Mouse (Mus musculus): Measurements from ENCODE around the gene Gse1. TPM values are rescaled to one million over a fixed set of nuclear protein-coding genes. Genes with fewer than 3 reads are reported as not detected.
A peak's percentile ranks its signal among the peaks of the same experiment; 100 is the strongest.

The Gse1 gene
- total RNA-seq, 2 experiments from 2014 or later, result 32.6 to 34.6 TPM

DNA sequence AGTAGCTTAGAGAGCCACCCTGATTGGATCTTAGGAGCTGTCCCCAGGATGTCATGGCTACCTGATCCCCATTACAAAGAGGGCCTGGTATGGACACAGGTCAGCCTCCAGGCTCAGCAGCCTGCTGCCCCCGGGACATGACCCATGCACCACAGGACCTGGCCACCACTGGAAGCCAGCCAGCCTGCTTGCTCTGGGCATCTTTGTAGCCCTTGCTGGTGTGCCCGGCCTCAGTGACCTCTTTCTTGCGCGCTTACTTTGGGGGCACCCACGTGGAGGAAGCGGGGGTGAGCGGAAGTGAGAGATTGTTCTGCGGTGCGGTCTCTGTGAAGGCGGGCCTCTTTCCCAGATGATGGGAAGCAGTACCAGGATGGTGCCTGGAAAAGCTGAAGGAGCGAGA is 324.3 kb downstream of the Gse1 start:
- intact Hi-C loops (cut with DNase I), result no loop called here
- no peak for DNase-seq

- intact Hi-C loops (cut with DNase I), result no loop called here
- DNase-seq, result no peak
Measured at GRCm38 (mm10) chr8:120553441-120554123, 325.3 kb downstream of the Gse1 start.

DNA sequence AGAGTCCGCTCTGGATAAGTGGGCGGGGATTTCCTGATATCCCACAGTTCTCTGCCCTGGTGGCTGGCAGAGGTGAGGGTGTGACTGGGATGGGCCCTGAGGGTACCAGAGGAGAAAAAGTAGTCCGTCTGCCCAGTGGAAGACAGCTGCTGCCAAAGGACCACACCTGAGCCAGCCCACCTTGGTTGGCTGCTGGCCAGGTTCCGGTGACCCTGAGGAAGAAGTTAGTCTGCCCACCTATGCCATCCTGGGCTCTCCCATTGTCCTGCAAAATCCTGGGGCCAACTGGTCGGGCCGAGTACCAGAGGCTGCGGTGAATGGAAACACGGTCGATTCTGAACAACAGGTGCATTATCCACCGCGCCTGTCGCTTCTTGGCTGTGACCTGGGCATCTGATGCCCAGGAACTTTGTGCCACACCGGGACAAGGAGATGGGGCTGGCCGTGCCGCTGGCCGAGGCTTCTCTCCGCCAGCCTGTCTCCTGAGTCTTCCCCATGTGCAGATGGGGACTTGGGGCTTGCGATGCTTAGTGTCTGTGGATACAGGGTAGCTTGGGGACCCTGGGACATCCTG is 326.3 kb downstream of the Gse1 start:
- DNase-seq, result no peak
- intact Hi-C loops (cut with DNase I), result no loop called here

DNA sequence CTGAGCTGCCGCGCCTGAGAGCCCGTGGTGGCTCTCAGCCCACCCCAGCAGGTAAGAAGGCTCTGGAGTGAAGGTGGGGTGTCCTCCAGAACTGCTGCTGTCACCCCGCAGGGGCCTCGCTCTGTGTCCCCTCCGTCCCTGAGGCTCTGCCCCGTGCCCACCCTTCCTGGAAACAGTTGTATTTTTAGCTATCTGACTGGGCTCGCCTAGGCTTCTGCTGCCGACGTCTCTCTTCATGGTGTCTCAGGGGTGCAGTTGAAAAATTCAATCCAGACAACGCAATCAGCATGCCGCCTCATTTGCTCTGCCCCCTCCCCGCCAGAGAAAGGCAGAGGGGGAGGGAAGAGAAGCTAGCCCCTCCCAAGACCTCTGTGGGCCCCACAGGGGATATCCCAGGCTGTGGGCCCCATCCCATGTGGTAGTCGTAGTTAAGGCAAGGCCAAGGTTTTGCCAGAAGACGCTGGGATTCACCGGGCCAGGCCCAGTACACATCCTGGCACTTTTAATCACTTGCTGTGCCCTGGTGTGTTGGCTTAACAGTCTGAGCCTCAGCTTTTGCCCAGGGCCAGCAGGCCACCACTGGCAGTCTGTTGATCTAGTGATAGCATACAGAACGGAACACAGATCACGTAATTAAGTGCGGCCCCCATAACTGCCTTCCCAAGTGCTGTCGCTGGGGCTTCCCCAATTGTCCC is 328.1 kb downstream of the Gse1 start:
- intact Hi-C loops (cut with DNase I), result no loop called here
- peak; percentile 48 to 66 for DNase-seq

- intact Hi-C loops (cut with DNase I), result no loop called here
- DNase-seq, result no peak
Measured at GRCm38 (mm10) chr8:120557170-120557965, 329.1 kb downstream of the Gse1 start.

GRCm38 (mm10) chr8:120558162-120558561 is 329.9 kb downstream of the Gse1 start:
- no peak for DNase-seq
- intact Hi-C loops (cut with DNase I), result no loop called here

GRCm38 (mm10) chr8:120559654-120560053 is 331.4 kb downstream of the Gse1 start:
- intact Hi-C loops (cut with DNase I), result no loop called here

DNA sequence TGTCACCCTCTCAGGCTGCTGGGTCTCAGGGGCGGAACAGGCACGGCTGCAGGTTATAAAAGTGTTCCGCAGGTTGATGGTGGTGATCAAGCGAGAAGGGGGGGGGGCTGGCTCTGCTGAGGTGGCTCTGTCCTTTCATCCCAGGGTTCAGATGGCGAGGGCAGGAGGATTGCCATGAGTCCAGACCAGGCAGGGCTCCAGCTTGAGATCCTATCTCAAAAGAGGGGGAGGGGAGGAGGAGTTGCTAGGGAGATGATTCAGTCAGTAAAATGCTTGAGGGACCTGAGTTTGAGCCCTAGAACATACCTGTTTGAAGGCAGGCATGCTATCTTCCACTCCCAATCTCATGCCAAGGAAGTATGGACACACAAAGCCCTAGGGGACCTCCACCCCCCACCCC is 332.3 kb downstream of the Gse1 start:
- DNase-seq, result no peak
- intact Hi-C loops (cut with DNase I), result no loop called here

More at GRCm38 (mm10) chr8:120559654-120560053, 331.4 kb downstream of the Gse1 start:
- DNase-seq, result no peak

GRCm38 (mm10) chr8:120561539-120562435 is 333.5 kb downstream of the Gse1 start:
- peak in 1 of 2 experiments; percentile 63 for DNase-seq
- intact Hi-C loops (cut with DNase I), result no loop called here

DNA sequence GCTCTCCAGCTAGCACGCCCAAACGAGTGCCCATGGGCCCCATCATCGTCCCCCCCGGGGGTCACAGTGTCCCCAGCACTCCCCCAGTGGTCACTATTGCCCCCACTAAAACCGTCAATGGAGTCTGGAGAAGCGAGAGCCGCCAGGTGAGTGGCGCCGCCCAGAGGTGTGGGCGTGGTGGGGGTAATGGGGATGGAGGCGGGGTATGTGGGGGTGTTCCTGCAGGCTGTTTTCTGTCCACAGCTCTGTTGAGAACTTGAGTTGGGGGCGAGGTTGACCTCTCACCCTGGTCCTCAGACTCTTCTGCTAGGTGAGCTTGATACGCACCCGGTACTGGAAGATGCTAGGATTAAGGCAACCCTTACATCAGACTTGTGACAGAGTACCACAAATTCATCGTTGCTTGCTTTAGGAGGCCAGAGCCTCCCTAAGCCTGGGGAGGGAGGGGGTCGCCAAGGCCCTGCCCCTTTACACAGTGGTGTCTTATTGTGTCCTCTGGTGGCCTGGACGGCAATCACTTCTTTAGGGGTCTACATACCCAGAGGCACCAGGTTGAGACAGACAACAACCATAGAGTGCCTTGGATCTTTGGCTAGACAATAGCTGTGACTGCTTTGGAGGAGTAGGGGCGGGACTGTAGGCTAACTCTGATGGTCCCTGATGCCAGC is 334.6 kb downstream of the Gse1 start:
- no peak for DNase-seq
- intact Hi-C loops (cut with DNase I), result no loop called here

DNA sequence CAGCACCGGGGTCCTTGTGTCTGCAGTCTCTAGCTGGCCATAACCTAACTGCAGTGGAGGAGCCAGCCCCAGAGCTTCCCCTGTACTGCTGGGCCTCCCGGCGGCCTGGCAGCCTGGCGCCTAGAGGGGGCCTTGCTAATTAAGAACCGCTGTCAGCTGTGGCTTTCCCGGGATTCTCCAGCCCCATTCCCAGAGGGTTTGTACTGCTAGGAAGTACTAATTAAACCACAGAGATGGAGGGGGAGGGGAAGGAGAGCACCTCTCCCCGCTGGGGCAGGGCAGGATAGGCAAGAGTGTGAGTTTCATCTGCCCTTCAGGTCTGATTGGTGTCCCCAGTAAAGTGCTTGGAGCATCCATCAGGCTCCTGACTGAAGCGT is 335.1 kb downstream of the Gse1 start:
- intact Hi-C loops (cut with DNase I), result no loop called here
- DNase-seq, result no peak

- intact Hi-C loops (cut with DNase I), result no loop called here
Measured at GRCm38 (mm10) chr8:120563851-120564837, 335.9 kb downstream of the Gse1 start.

DNA sequence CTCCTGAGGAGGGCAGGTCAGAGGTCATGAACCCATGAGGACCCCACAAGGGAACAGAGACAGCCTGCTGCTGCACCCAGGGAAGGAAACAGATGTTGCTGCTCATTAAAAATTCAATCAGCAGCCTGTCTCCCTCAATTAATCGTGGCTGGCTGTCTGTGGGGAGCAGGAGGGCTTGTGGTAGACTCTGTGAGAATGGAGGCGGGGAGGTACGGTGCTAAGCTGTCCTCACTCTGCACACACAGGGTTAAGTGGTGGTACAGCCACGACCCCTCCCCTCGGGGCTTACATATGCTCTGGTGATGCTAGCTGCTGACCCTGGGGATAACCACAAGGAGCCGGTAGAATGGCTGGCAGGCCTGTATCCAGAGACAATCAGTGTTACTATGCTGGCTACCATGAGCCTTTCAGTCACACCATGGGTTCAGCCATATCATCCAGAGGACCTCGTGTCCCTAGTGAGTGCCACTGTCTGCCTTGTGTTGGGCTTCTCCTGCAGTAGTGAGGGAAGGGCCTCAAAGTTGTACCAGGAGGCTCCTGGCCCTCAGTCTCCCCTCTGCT is 337.0 kb downstream of the Gse1 start:
- intact Hi-C loops (cut with DNase I), result no loop called here
- no peak for DNase-seq

More at GRCm38 (mm10) chr8:120563851-120564837, 335.9 kb downstream of the Gse1 start:
- peak; percentile 93 for DNase-seq

- no peak for DNase-seq
- intact Hi-C loops (cut with DNase I), result no loop called here
Measured at GRCm38 (mm10) chr8:120566681-120567080, 338.4 kb downstream of the Gse1 start.

DNA sequence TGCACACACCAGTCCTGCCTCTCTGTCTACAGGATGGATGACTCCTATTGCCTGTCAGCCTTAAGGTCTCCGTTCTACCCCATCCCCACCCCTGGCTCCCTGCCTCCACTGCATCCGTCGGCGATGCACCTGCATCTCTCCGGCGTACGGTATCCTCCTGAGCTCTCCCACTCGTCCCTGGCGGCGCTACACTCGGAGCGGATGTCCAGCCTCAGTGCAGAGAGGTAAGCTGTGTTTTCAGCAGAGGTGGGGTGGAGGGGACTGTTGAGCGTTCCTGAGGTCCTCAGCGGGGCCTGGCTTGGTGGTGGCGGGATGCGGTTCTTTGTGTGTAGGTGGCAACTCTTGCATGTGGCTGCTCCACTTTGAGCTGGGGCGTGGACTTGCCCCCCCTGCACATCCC is 339.5 kb downstream of the Gse1 start:
- no peak for DNase-seq
- intact Hi-C loops (cut with DNase I), result no loop called here

- no peak for DNase-seq
Measured at GRCm38 (mm10) chr8:120568164-120568798, 340.0 kb downstream of the Gse1 start.

DNA sequence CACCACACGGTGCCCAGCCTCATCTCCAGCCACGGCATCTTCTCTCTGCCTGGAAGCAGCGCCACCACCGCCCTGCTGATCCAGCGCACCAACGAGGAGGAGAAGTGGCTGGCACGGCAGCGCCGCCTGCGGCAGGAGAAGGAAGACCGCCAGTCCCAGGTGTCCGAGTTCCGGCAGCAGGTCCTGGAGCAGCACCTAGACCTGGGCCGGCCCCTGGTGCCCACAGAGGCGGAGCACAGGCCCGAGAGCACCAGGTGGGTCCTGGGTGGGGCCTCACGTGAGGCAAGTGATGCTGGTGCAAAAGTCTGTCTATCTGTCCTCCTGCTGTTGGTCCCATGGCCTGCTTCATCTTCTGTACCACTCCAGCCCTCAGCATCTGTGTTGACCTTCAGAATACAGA is 340.9 kb downstream of the Gse1 start:
- no peak for DNase-seq
- intact Hi-C loops (cut with DNase I), result no loop called here

More at GRCm38 (mm10) chr8:120568164-120568798, 340.0 kb downstream of the Gse1 start:
- intact Hi-C loops (cut with DNase I), result no loop called here

All from heart, postnatal 10 days (tissue).